Mouse (Mus musculus) CH12.LX (cell line): ENCODE measurements around the gene Minos1. TPM values are rescaled to one million over a fixed set of nuclear protein-coding genes. Genes with fewer than 3 reads are reported as not detected.

Source experiments
- DNase-seq: peaks from one replicate; pipeline ENCODE4 v3.0.0-alpha.2; 2013; ENCODE audit errors: extremely low read depth
- H3K27ac ChIP-seq: 2 replicates; pipeline ENCODE4 v1.5.1; 2012; ENCODE audit warnings: low read depth, mild to moderate bottlenecking, control low read depth, moderate library complexity; ENCODE audit not compliant: insufficient read depth
- H3K27me3 ChIP-seq: replicated peaks from 2 replicates; pipeline ENCODE3; 2012; ENCODE audit warnings: inconsistent platforms
- H3K36me3 ChIP-seq, 2 experiments: replicated peaks in 1 of 2; 2 replicates each; pipeline versions ENCODE3 to v1.6.1; 2012; ENCODE audit warnings: inconsistent platforms in 1 of 2, low read length in 1 of 2, mild to moderate bottlenecking in 1 of 2, mixed read lengths in 1 of 2, moderate library complexity in 1 of 2; ENCODE audit not compliant: control insufficient read depth in 1 of 2, insufficient read depth in 1 of 2
- H3K4me1 ChIP-seq, 2 experiments: 2 replicates each; pipeline ENCODE4 v1.6.1; 2012; ENCODE audit warnings: inconsistent platforms in 1 of 2, moderate library complexity in 1 of 2; ENCODE audit not compliant: insufficient read depth in 2 of 2, control insufficient read depth in 1 of 2
- H3K4me2 ChIP-seq: 2 replicates; pipeline ENCODE4 v1.6.1; 2012; ENCODE audit warnings: low read depth, mild to moderate bottlenecking, control low read depth; ENCODE audit not compliant: poor library complexity, insufficient read depth, severe bottlenecking
- H3K4me3 ChIP-seq, 3 experiments: fragments of 150-350 bp in 1 of 3; sonication (generic) in 1 of 3; replicated peaks in 1 of 3; 2 replicates each; pipeline versions ENCODE3 to v1.5.1; 2011 to 2012; ENCODE audit warnings: low read depth in 2 of 3, low read length in 2 of 3, mild to moderate bottlenecking in 2 of 3, moderate library complexity in 2 of 3, control low read depth in 1 of 3, improper control_type of control experiment in 1 of 3, inconsistent platforms in 1 of 3, mixed read lengths in 1 of 3; ENCODE audit not compliant: poor library complexity in 1 of 3
- H3K79me2 ChIP-seq: replicated peaks from 2 replicates; pipeline ENCODE4 v1.6.1; 2012; ENCODE audit warnings: mild to moderate bottlenecking, moderate library complexity; ENCODE audit not compliant: control insufficient read depth, poor library complexity, insufficient read depth, severe bottlenecking; ENCODE audit errors: extremely low read depth
- H3K9ac ChIP-seq: 2 replicates; pipeline ENCODE4 v1.6.1; 2012; ENCODE audit warnings: low read depth, mild to moderate bottlenecking, control low read depth, moderate library complexity; ENCODE audit not compliant: insufficient read depth
- H3K9me3 ChIP-seq: replicated peaks from 2 replicates; pipeline ENCODE3; 2012; ENCODE audit warnings: low read length, inconsistent platforms, mixed read lengths
- EP300 ChIP-seq: IDR thresholded peaks from 2 replicates; pipeline ENCODE4 v1.6.1; 2011; ENCODE audit warnings: low read length, improper control_type of control experiment
- ETS1 ChIP-seq: conservative IDR thresholded peaks from 2 replicates; pipeline ENCODE4 v1.6.1; 2012; ENCODE audit warnings: low read depth, mild to moderate bottlenecking, inconsistent platforms, low read length, improper control_type of control experiment, moderate library complexity
- JUN ChIP-seq: IDR thresholded peaks from 2 replicates; pipeline ENCODE4 v1.6.1; 2011; ENCODE audit warnings: low read depth, mild to moderate bottlenecking, low read length, improper control_type of control experiment, moderate library complexity; ENCODE audit not compliant: insufficient read depth
- KAT2A ChIP-seq: IDR thresholded peaks from 2 replicates; pipeline ENCODE4 v1.6.1; 2012; ENCODE audit warnings: low read length, improper control_type of control experiment, inconsistent platforms; ENCODE audit not compliant: insufficient replicate concordance
- MAZ ChIP-seq: IDR thresholded peaks from 2 replicates; pipeline ENCODE4 v1.6.1; 2012; ENCODE audit warnings: low read depth, mild to moderate bottlenecking, inconsistent platforms, low read length, improper control_type of control experiment, moderate library complexity
- MXI1 ChIP-seq: IDR thresholded peaks from 2 replicates; pipeline ENCODE4 v1.6.1; 2011; ENCODE audit warnings: mild to moderate bottlenecking, low read depth, low read length, improper control_type of control experiment
- NELFE ChIP-seq: IDR thresholded peaks from 2 replicates; pipeline ENCODE4 v1.6.1; 2011; ENCODE audit warnings: low read depth, low read length, improper control_type of control experiment
- POLR2AphosphoS2 ChIP-seq: IDR thresholded peaks from 2 replicates; pipeline ENCODE4 v1.6.1; 2011; ENCODE audit warnings: low read depth, low read length, improper control_type of control experiment
- SIN3A ChIP-seq: IDR thresholded peaks from 2 replicates; pipeline ENCODE4 v1.6.1; 2012; ENCODE audit warnings: low read length, improper control_type of control experiment, inconsistent platforms
- TBP ChIP-seq: conservative IDR thresholded peaks from 2 replicates; pipeline ENCODE4 v1.6.1; 2011; ENCODE audit warnings: low read depth, low read length, improper control_type of control experiment
- UBTF ChIP-seq: IDR thresholded peaks from 2 replicates; pipeline ENCODE4 v1.6.1; 2012; ENCODE audit warnings: low read depth, mild to moderate bottlenecking, inconsistent platforms, low read length, improper control_type of control experiment, moderate library complexity
- ZNF384 ChIP-seq: IDR thresholded peaks from 2 replicates; pipeline ENCODE4 v1.6.1; 2012; ENCODE audit warnings: low read depth, low read length, improper control_type of control experiment, inconsistent platforms
- dilution Hi-C: fragments of 300-500 bp; cut with MboI; formaldehyde crosslinking; loops from 2 replicates; pipeline ENCODE4 v1.14.3; 2020; ENCODE audit warnings: low sequenced_read_pairs; ENCODE audit not compliant: extremely low pct_unique_long_range_greater_than_20kb, extremely low pct_ligation_motif_present
- in situ Hi-C: fragments of 300-500 bp; cut with MboI; formaldehyde crosslinking; loops from 3 replicates; pipeline ENCODE4 v1.14.3; 2019; ENCODE audit warnings: low sequenced_read_pairs, low pct_ligation_motif_present, low pct_unique_long_range_greater_than_20kb, mixed read lengths
- polyA plus RNA-seq: library from polyadenylated mRNA; unstranded; fragments of >175 nt; gene quantifications from 2 replicates; pipeline ENCODE4 v1.2.1, GENCODE M21; 2012; ENCODE audit warnings: low read depth; ENCODE audit not compliant: insufficient read length
- total RNA-seq, 2 experiments: library from RNA; depleted of rRNA; stranded (reverse); fragments of 300-350 nt in 1 of 2; fragments of >200 nt in 1 of 2; gene quantifications; 2 replicates each; pipeline ENCODE4 v1.2.3; 2012 to 2014

The Minos1 gene
- total and polyA plus RNA-seq, 3 experiments = 39.2 to 418 (median 151) TPM

- in situ Hi-C loops = loop anchor here (5.0 kb wide), 1 partner anchor 43 kb away; no protein-coding TSS in a partner anchor
- peaks cover 3 to 20% of the 10 kb centered on the region in 2 experiments for H3K36me3 ChIP-seq
- peaks cover 9 to 43% of the 10 kb centered on the region in 2 experiments for H3K4me1 ChIP-seq
- no peaks in the 10 kb centered on the region for H3K27me3 ChIP-seq
- DNase-seq = peak; percentile 71
- peak overlapping the region; percentile 62 for H3K27ac ChIP-seq
- H3K4me2 ChIP-seq = peak overlapping the region; percentile 100
- dilution Hi-C loops = no loop called here
- peak overlapping the region; percentile 87 to 98 (median 97) for H3K4me3 ChIP-seq
- TF ChIP-seq EP300 (no peak), TBP (no peak), NELFE (no peak), UBTF (peak; percentile 89), ZNF384 (no peak), SIN3A (0 out of 2 replicates have a peak, but pooled peaks have one; percentile 13), MXI1 (no peak; the same call in 1 of the 2 replicates), MAZ (no peak)
- peaks cover 10% of the 10 kb centered on the region for H3K9me3 ChIP-seq
- H3K79me2 ChIP-seq = peaks cover 57% of the 10 kb centered on the region
- peak overlapping the region; percentile 80 for H3K9ac ChIP-seq
Measured at GRCm38 (mm10) chr4:139129806-139130700, 860 bp downstream of the Minos1 start.

GRCm38 (mm10) chr4:139126475-139126874, 4.4 kb downstream of the Minos1 start:
- peaks cover 3 to 30% of the 10 kb centered on the region in 2 experiments for H3K36me3 ChIP-seq
- H3K9me3 ChIP-seq = peaks cover 10% of the 10 kb centered on the region
- H3K9ac ChIP-seq = no peak overlapping the region
- no peak overlapping the region for H3K4me3 ChIP-seq
- H3K4me2 ChIP-seq = no peak overlapping the region
- in situ Hi-C loops = no loop called here
- TF ChIP-seq ZNF384 (no peak), POLR2AphosphoS2 (no peak), KAT2A (no peak), MAZ (no peak)
- dilution Hi-C loops = no loop called here
- no peak for DNase-seq
- H3K79me2 ChIP-seq = peaks cover 93% of the 10 kb centered on the region
- H3K27me3 ChIP-seq = no peaks in the 10 kb centered on the region
- peaks cover 4 to 39% of the 10 kb centered on the region in 2 experiments for H3K4me1 ChIP-seq
- H3K27ac ChIP-seq = no peak overlapping the region

GRCm38 (mm10) chr4:139124940-139125339, 6.0 kb downstream of the Minos1 start:
- no peak overlapping the region for H3K9ac ChIP-seq
- no peak overlapping the region for H3K4me3 ChIP-seq
- H3K27ac ChIP-seq = no peak overlapping the region
- H3K36me3 ChIP-seq = peaks cover 3 to 31% of the 10 kb centered on the region in 2 experiments
- dilution Hi-C loops = no loop called here
- in situ Hi-C loops = no loop called here
- no peak for DNase-seq
- no peak overlapping the region for H3K4me2 ChIP-seq
- peaks cover 6 to 54% of the 10 kb centered on the region in 2 experiments for H3K4me1 ChIP-seq
- no peak for TF ChIP-seq SIN3A
- no peak for TF ChIP-seq ETS1
- no peak for TF ChIP-seq POLR2AphosphoS2
- no peak for TF ChIP-seq JUN
- TF ChIP-seq EP300 = no peak
- TF ChIP-seq, all 38 proteins: peak for 0
- H3K27me3 ChIP-seq = no peaks in the 10 kb centered on the region
- peaks cover 10% of the 10 kb centered on the region for H3K9me3 ChIP-seq
- H3K79me2 ChIP-seq = peaks cover 93% of the 10 kb centered on the region
